Mouse (Mus musculus): ENCODE results near the gene Mmp24.

- TF ChIP-seq CTCF (conservative IDR thresholded peaks at IDR 0.05; ENCODE audit: insufficient read depth, insufficient read length, low read depth, low read length) (no peak), POLR2A (IDR thresholded peaks at IDR 0.05; ENCODE audit: low read depth, low read length) (no peak)
Measured at GRCm38 (mm10) chr2:155775685-155776263, 632 bp downstream of the Mmp24 start.
